Mouse (Mus musculus) embryonic facial prominence, embryonic 13.5 days (tissue): Measurements from ENCODE around the gene Sarnp. TPM values are rescaled to one million over a fixed set of nuclear protein-coding genes. Genes with fewer than 3 reads are reported as not detected.

Experiments used
- ATAC-seq: fragments of 200-750 bp; cut with Nextera tagmentation; 2 replicates; pipeline ENCODE4 v1.8.0; 2017; ENCODE audit warnings: low read depth; ENCODE audit not compliant: insufficient number of reproducible peaks, insufficient read depth, low FRiP score, low TSS enrichment
- H3K27ac ChIP-seq: fragments of 300-500 bp; sonication (generic); 2 replicates; pipeline ENCODE4 v1.5.1; 2015; ENCODE audit warnings: moderate library complexity, mild to moderate bottlenecking, inconsistent platforms
- H3K27me3 ChIP-seq: fragments of 300-500 bp; sonication (generic); 2 replicates; pipeline ENCODE4 v1.6.1; 2015; ENCODE audit warnings: mild to moderate bottlenecking, inconsistent platforms
- H3K36me3 ChIP-seq: fragments of 300-500 bp; sonication (generic); 2 replicates; pipeline ENCODE4 v1.6.1; 2015; ENCODE audit warnings: mild to moderate bottlenecking, inconsistent platforms
- H3K4me1 ChIP-seq: fragments of 300-500 bp; sonication (generic); 2 replicates; pipeline ENCODE4 v1.6.1; 2015; ENCODE audit warnings: inconsistent platforms
- H3K4me2 ChIP-seq: fragments of 300-500 bp; sonication (generic); 2 replicates; pipeline ENCODE4 v1.6.1; 2015; ENCODE audit warnings: moderate library complexity, mild to moderate bottlenecking, inconsistent platforms
- H3K4me3 ChIP-seq: fragments of 300-500 bp; sonication (generic); 2 replicates; pipeline ENCODE4 v1.5.1; 2015; ENCODE audit warnings: mild to moderate bottlenecking, inconsistent platforms
- H3K9ac ChIP-seq: fragments of 300-500 bp; sonication (generic); 2 replicates; pipeline ENCODE4 v1.6.1; 2015; ENCODE audit warnings: mild to moderate bottlenecking, inconsistent platforms
- H3K9me3 ChIP-seq: fragments of 300-500 bp; sonication (generic); 2 replicates; pipeline ENCODE4 v1.6.1; 2016; ENCODE audit warnings: inconsistent platforms
- WGBS: fragments of 180-500 bp; shearing (Covaris S2); methylation state at CpG from one replicate; pipeline ENCODE4 v1.1.7; 2015; ENCODE audit warnings: mixed read lengths; 5-methylcytosine and 5-hydroxymethylcytosine counted together
- polyA plus RNA-seq: library from polyadenylated mRNA; unstranded; fragments of >200 nt; fragmentation: Nextera tagmentation; extraction: Ambion mirVana; gene quantifications from 2 replicates; pipeline ENCODE4 v1.2.1, GENCODE M21; 2015

Sarnp gene
- polyA plus RNA-seq, 1 experiment from 2014 or later, result 252 TPM

DNA sequence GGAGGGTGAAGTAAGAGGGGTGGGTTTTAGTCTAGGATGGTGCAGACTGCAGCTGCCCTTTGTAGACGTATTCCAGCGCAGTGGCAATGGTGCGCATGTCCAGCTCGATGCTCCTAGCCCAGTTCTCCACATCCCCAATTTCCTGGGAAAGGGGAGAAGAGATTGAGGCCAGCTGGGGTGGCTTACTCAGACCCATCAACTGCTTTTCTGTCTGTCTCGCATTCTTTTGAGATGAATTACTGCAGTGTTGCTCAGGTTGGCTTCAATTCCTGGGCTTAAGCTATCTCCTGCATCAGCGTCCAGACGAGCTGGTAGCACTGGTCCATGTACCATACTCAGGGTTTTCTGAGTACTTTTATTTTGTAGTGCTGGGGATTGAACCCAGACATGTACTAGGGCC, 102.8 kb downstream of the Sarnp start:
- no peak overlapping the region for H3K4me2 ChIP-seq
- H3K4me1 ChIP-seq, result peaks cover 39% of the 10 kb centered on the region
- 75% methylated on average over 7 of the region's 7 CpGs for WGBS
- H3K27ac ChIP-seq, result 0 out of 2 replicates have a peak overlapping the region, but pooled peaks have one; percentile 12
- H3K9ac ChIP-seq, result no peak overlapping the region
- H3K9me3 ChIP-seq, result no peaks in the 10 kb centered on the region
- no peaks in the 10 kb centered on the region for H3K27me3 ChIP-seq
- no peak for ATAC-seq
- H3K36me3 ChIP-seq, result peaks cover 35% of the 10 kb centered on the region
- no peak overlapping the region for H3K4me3 ChIP-seq

DNA sequence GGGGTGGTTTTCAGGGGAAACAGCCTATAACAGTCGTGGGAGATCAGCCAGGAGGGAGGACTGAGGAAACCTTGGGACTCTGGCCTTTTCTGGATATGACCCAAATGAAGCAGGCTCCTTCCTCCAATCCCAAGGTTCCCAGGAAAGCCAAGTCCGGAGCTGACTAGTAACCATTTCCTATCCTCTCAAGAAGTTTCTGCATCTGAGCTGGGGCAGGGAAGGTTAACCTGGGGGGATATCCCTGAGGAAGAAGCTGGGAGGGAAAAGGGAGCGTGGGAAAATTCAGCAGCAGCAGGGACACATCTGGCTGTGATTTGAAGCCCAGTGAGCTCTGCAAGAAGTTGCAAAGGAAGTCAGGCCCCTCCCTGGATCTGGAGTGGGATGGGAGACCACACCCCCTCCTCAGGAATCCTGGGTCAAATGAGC, 103.6 kb downstream of the Sarnp start:
- Histone ChIP-seq H3K4me3 (no peak overlapping the region), H3K27me3 (no peaks in the 10 kb centered on the region), H3K9me3 (no peaks in the 10 kb centered on the region), H3K4me2 (no peak overlapping the region; the same call in 1 of the 2 replicates), H3K36me3 (peaks cover 28% of the 10 kb centered on the region), H3K4me1 (peaks cover 39% of the 10 kb centered on the region), H3K9ac (peak overlapping the region; percentile 36; the same call in 1 of the 2 replicates), H3K27ac (peak overlapping the region; percentile 7; the same call in 1 of the 2 replicates)
- no peak for ATAC-seq
- 29% methylated on average over 3 of the region's 3 CpGs for WGBS

DNA sequence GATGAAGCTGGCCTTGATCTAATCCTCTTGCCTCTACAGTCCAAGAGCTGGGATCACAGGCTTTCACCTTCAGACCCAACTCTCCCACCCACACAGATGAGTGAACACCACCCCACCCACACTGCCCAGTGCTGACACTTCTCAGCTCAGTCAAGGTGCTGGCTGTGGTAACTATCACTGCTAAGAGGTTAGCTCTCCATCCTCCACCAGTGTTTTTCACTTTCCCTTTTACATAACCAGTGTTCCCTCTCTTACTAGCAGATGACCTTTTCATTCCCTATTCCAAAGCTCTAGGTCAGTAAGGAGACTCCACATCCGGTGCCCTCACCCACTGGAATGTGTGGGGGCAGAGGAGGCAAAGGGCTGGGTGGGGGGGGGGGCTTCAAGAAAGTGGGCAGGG, 104.1 kb downstream of the Sarnp start:
- no peak for ATAC-seq
- Histone ChIP-seq H3K27ac (no peak overlapping the region), H3K27me3 (no peaks in the 10 kb centered on the region), H3K4me1 (peaks cover 39% of the 10 kb centered on the region), H3K9me3 (no peaks in the 10 kb centered on the region), H3K9ac (peak overlapping the region; percentile 36; the same call in 1 of the 2 replicates), H3K4me3 (no peak overlapping the region), H3K36me3 (peaks cover 24% of the 10 kb centered on the region), H3K4me2 (no peak overlapping the region)
- WGBS, result 47% methylated on average over 1 of the region's 1 CpGs

DNA sequence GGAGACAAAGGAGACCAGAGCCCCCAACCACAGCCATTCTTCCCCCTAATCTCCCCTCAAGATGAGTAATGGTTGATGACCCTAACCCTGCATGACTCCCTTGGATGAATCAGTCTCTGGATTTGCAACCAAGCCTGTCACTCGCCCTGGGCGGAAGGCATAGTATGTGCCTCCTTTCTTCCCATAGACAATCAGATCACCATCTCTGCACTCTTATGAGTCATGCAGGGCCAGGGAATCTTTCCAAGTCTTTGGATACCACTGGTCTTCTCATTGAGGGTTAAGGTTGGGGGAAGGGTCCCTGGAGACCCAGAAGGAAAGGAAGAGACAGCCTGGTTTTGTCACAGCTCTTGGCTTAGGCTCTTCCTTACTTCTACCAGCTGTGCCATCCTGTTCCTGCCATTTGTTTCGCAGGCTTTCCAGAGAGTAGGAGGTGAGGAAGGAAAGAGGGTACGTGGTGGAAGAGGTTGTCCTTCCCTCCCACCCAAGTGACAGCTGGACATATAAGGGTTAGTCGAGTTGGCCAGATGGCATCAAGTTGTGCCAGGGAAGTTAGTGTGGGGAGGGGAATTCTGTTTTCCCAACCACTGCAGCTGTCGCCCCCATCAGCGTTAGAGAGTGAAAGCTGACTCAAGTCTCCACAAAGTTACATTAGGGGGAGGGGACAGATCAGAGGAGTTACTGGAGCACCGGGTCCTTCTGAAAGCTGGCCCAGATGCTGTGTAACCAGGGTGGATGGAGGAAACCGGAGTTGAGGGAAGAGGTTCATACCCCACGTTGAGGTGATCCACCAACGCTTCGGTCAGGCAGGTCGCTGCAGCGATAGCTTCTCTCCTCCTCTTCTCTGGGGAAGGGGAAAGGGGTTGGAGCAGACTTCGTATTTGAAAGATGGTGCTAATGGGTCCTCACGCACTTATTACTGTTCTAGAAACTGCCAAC, 105.0 kb downstream of the Sarnp start:
- H3K27me3 ChIP-seq, result no peaks in the 10 kb centered on the region
- 76% methylated on average over 16 of the region's 16 CpGs for WGBS
- peaks cover 15% of the 10 kb centered on the region for H3K36me3 ChIP-seq
- peak overlapping the region; percentile 79 for H3K4me2 ChIP-seq
- H3K4me3 ChIP-seq, result peak overlapping the region; percentile 85
- H3K4me1 ChIP-seq, result peaks cover 39% of the 10 kb centered on the region
- ATAC-seq, result no peak
- peak overlapping the region; percentile 91 for H3K27ac ChIP-seq
- no peaks in the 10 kb centered on the region for H3K9me3 ChIP-seq
- H3K9ac ChIP-seq, result peak overlapping the region; percentile 81

DNA sequence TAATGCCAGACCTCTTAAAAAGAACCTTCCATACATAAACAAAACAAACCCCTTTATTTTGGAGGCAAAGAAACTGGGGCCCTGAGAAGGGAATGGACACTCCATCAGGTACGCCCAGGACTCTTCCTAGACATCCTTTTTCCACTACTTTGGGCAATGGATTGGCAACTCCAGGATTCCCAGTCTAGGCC, 105.6 kb downstream of the Sarnp start, which contains the start of gene Rdh5:
TSS of gene Rdh5 (minus strand) at position 67 of the 191 bp plus-strand sequence.
- H3K4me2 ChIP-seq, result peak within 1 kb of the TSS; percentile 79
- no peak for ATAC-seq

DNA sequence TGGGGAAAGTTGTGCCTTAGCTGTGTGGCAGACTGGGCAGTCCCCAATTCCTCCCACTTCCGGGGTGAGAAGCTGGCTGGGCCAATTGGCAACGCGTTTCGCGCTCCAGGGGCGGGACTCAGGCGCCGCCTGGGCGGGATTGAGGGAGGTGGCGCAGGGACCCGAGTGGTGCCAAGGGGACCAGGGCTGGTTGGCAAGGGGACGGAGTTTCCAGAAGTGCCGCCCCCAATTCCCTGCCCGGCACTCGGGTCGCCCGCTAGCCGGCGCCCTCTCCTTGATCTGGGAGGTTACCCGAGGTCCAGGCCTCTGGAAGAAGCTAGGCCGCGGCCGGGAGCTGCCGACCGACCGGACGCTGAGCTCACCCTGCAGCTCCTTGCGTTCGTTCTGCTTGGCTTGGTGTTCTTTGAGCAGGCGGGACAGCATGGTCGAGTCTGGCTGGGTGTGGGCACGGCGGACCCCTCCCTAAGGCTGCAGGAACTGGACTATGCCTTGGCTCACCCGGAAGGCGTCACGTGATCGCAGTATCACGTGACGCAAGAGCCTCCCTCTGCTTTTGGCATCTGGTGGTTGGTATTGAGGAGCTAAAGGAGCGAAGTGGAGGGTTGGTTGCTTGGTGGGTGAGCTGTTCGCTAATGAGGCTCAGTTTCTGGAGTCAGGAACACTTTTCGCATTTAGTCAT, 106.0 kb downstream of the Sarnp start:
- H3K36me3 ChIP-seq, result peaks cover 6% of the 10 kb centered on the region
- WGBS, result under 1% methylated on average over 42 of the region's 42 CpGs
- H3K27ac ChIP-seq, result peak overlapping the region; percentile 91
- peak; percentile 91 for ATAC-seq
- peak overlapping the region; percentile 85 for H3K4me3 ChIP-seq
- H3K9ac ChIP-seq, result peak overlapping the region; percentile 81
- peaks cover 10% of the 10 kb centered on the region; the same call in 1 of the 2 replicates for H3K27me3 ChIP-seq
- H3K9me3 ChIP-seq, result no peaks in the 10 kb centered on the region
- H3K4me1 ChIP-seq, result peaks cover 39% of the 10 kb centered on the region
- H3K4me2 ChIP-seq, result peak overlapping the region; percentile 79

More for the DNA sequence above, 105.6 kb downstream of the Sarnp start, which contains the start of gene Rdh5:
- Histone ChIP-seq H3K4me3 (peak within 1 kb of the TSS; percentile 85), H3K9me3 (no peaks in the 10 kb centered on the region), H3K27me3 (peaks cover 6% of the 10 kb centered on the region; the same call in 1 of the 2 replicates), H3K36me3 (peaks cover 10% of the 10 kb centered on the region), H3K9ac (peak within 1 kb of the TSS; percentile 81), H3K4me1 (peaks cover 39% of the 10 kb centered on the region), H3K27ac (peak within 1 kb of the TSS; percentile 91)
- WGBS, result 16% methylated on average over 1 of the region's 1 CpGs

DNA sequence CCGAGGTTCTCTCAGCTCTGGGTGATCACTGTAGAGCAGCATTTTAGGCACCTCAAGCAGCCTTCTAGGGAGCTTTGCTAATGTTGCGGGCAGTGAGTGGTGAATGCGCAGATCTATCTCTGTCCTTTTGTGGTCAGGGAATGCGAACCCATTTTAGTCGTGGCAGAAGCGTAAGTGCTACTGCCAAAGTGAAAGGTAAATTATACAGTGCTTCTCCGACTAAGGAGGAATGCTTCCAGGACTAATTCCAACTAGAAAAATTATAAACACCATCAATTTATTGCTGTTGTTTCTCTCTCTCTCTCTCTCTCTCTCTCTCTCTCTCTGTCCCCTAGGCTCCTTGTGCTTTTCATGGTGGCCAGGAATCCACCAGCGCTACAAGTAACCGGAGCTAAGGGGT, 106.8 kb downstream of the Sarnp start, which contains the start of gene Bloc1s1:
TSS of gene Bloc1s1 (minus strand) at position 101 of the 400 bp plus-strand sequence.
- 70% methylated on average over 9 of the region's 9 CpGs for WGBS
- Histone ChIP-seq H3K4me2 (peak within 1 kb of the TSS; percentile 79), H3K4me3 (peak within 1 kb of the TSS; percentile 85), H3K36me3 (no peaks in the 10 kb centered on the region), H3K27ac (peak within 1 kb of the TSS; percentile 91), H3K9me3 (no peaks in the 10 kb centered on the region), H3K4me1 (peaks cover 39% of the 10 kb centered on the region), H3K9ac (peak within 1 kb of the TSS; percentile 81), H3K27me3 (peaks cover 18% of the 10 kb centered on the region)
- ATAC-seq, result no peak

Other genes with a start within 250 kb of the Sarnp start
- 14.8 and 16.1 TPM in 2 replicates for gene Erbb3, start 227.7 kb upstream of the Sarnp start, polyA plus RNA-seq
- gene Rps26, start 190.6 kb upstream of the Sarnp start, polyA plus RNA-seq, result 893 and 949 TPM in 2 replicates
- gene Ikzf4, start 171.3 kb upstream of the Sarnp start, polyA plus RNA-seq, result 5.3 and 5.5 TPM in 2 replicates
- 18.9 and 21.8 TPM in 2 replicates for gene Suox, start 143.3 kb upstream of the Sarnp start, polyA plus RNA-seq
- 82.6 and 84.1 TPM in 2 replicates for gene Rab5b, start 121.1 kb upstream of the Sarnp start, polyA plus RNA-seq
- gene Pmel, start 113.1 kb upstream of the Sarnp start, polyA plus RNA-seq, result 8.2 and 8.3 TPM in 2 replicates
- gene Cdk2, start 112.3 kb upstream of the Sarnp start, polyA plus RNA-seq, result 120 and 127 TPM in 2 replicates
- 16.3 and 16.8 TPM in 2 replicates for gene Dgka, start 72.5 kb upstream of the Sarnp start, polyA plus RNA-seq
- gene Pym1, start 69.4 kb upstream of the Sarnp start, polyA plus RNA-seq, result 43.2 and 47.9 TPM in 2 replicates
- 0.80 and 1.0 TPM in 2 replicates for gene Mmp19, start 26.4 kb upstream of the Sarnp start, polyA plus RNA-seq
- 58.8 and 60.4 TPM in 2 replicates for gene Dnajc14, start 13.3 kb upstream of the Sarnp start, polyA plus RNA-seq
- gene Tmem198b, start 13.0 kb upstream of the Sarnp start, polyA plus RNA-seq, result 25.5 and 26.0 TPM in 2 replicates
- 35.2 and 41.2 TPM in 2 replicates for gene Ormdl2, start 4.3 kb downstream of the Sarnp start, polyA plus RNA-seq
- 7.0 and 8.3 TPM in 2 replicates for gene Gdf11, start 74.4 kb downstream of the Sarnp start, polyA plus RNA-seq
- 663 and 674 TPM in 2 replicates for gene Cd63, start 83.7 kb downstream of the Sarnp start, polyA plus RNA-seq
- 12.7 and 16.4 TPM in 2 replicates for gene Rdh5, start 105.6 kb downstream of the Sarnp start, polyA plus RNA-seq
- gene Bloc1s1, start 106.7 kb downstream of the Sarnp start, polyA plus RNA-seq, result 206 and 216 TPM in 2 replicates
- gene Itga7, start 116.5 kb downstream of the Sarnp start, polyA plus RNA-seq, result 1.2 and 2.0 TPM in 2 replicates
- 0.22 TPM in 1 of 2 replicates, not detected in the other for gene Mettl7b, start 143.7 kb downstream of the Sarnp start, polyA plus RNA-seq
- not detected in 2 replicates for gene Olfr9, start 172.1 kb downstream of the Sarnp start, polyA plus RNA-seq
- gene Olfr763, start 193.5 kb downstream of the Sarnp start, polyA plus RNA-seq, result not detected in 2 replicates
- gene Olfr764-ps1, start 222.6 kb downstream of the Sarnp start, polyA plus RNA-seq, result not detected in 2 replicates
- not detected in 2 replicates for gene Olfr765, start 232.7 kb downstream of the Sarnp start, polyA plus RNA-seq